Mouse (Mus musculus) liver, embryonic 11.5 days (tissue): ENCODE measurements around the gene Mvp. TPM values are rescaled to one million over a fixed set of nuclear protein-coding genes. Genes with fewer than 3 reads are reported as not detected.

Experiments
- ATAC-seq: fragments of 200-750 bp; cut with Nextera tagmentation; replicated peaks from 2 replicates; pipeline ENCODE4 v1.8.0; 2017; ENCODE audit warnings: moderate number of reproducible peaks, mild to moderate bottlenecking, moderate TSS enrichment, moderate library complexity; ENCODE audit not compliant: low FRiP score
- DNase-seq: peaks from one replicate; pipeline ENCODE4 v3.0.0-alpha.2; 2017; ENCODE audit warnings: low spot score
- H3K27ac ChIP-seq: fragments of 300-500 bp; sonication (generic); 2 replicates; pipeline ENCODE4 v1.5.1; 2014; ENCODE audit warnings: mild to moderate bottlenecking, low read depth, low read length, control low read depth
- H3K27me3 ChIP-seq: fragments of 300-500 bp; sonication (generic); replicated peaks from 2 replicates; pipeline ENCODE4 v1.6.1; 2014; ENCODE audit warnings: low read length, mixed read lengths; ENCODE audit not compliant: control insufficient read depth, insufficient read depth
- H3K36me3 ChIP-seq: fragments of 300-500 bp; sonication (generic); 2 replicates; pipeline ENCODE4 v1.6.1; 2014; ENCODE audit warnings: mild to moderate bottlenecking, low read length, moderate library complexity, mixed read lengths; ENCODE audit not compliant: control insufficient read depth, insufficient read depth
- H3K4me1 ChIP-seq: fragments of 300-500 bp; sonication (generic); replicated peaks from 2 replicates; pipeline ENCODE4 v1.6.1; 2014; ENCODE audit warnings: low read length, mixed read lengths; ENCODE audit not compliant: control insufficient read depth, insufficient read depth
- H3K4me2 ChIP-seq: fragments of 300-500 bp; sonication (generic); 2 replicates; pipeline ENCODE4 v1.6.1; 2014; ENCODE audit warnings: mild to moderate bottlenecking, control low read depth, moderate library complexity
- H3K4me3 ChIP-seq: fragments of 300-500 bp; sonication (generic); 2 replicates; pipeline ENCODE4 v1.5.1; 2014; ENCODE audit warnings: low read depth, low read length, control low read depth
- H3K9ac ChIP-seq: fragments of 300-500 bp; sonication (generic); 2 replicates; pipeline ENCODE4 v1.6.1; 2014; ENCODE audit warnings: low read depth, low read length, control low read depth
- H3K9me3 ChIP-seq: fragments of 300-500 bp; sonication (generic); 2 replicates; pipeline ENCODE4 v1.6.1; 2016; ENCODE audit warnings: low read length, inconsistent platforms, mixed read lengths; ENCODE audit not compliant: control insufficient read depth
- WGBS: fragments of 180-500 bp; shearing (Covaris S2); extraction: QIAGEN DNeasy Blood & Tissue Kit; methylation state at CpG from one replicate; pipeline ENCODE4 v1.1.7; 2014; 5-methylcytosine and 5-hydroxymethylcytosine counted together
- polyA plus RNA-seq: library from polyadenylated mRNA; unstranded; fragments of >200 nt; fragmentation: Nextera tagmentation; extraction: Ambion mirVana; gene quantifications from 2 replicates; pipeline ENCODE4 v1.2.1, GENCODE M21; 2014

The Mvp gene
- polyA plus RNA-seq, 1 experiment from 2014 or later, result 8.3 TPM

GRCm38 (mm10) chr7:127026161-127026600 is 11.8 kb upstream of the Mvp start:
- peak overlapping the region; percentile 99 for H3K4me2 ChIP-seq
- no peaks in the 10 kb centered on the region for H3K9me3 ChIP-seq
- under 1% methylated on average over 32 of the region's 48 CpGs for WGBS
- H3K36me3 ChIP-seq, result peaks cover 48% of the 10 kb centered on the region
- peak overlapping the region; percentile 100 for H3K9ac ChIP-seq
- DNase-seq (peak; percentile 85), ATAC-seq (peak; percentile 46)
- H3K27ac ChIP-seq, result peak overlapping the region; percentile 100
- H3K4me1 ChIP-seq, result peaks cover 47% of the 10 kb centered on the region
- peak overlapping the region; percentile 99 for H3K4me3 ChIP-seq
- no peaks in the 10 kb centered on the region for H3K27me3 ChIP-seq

DNA sequence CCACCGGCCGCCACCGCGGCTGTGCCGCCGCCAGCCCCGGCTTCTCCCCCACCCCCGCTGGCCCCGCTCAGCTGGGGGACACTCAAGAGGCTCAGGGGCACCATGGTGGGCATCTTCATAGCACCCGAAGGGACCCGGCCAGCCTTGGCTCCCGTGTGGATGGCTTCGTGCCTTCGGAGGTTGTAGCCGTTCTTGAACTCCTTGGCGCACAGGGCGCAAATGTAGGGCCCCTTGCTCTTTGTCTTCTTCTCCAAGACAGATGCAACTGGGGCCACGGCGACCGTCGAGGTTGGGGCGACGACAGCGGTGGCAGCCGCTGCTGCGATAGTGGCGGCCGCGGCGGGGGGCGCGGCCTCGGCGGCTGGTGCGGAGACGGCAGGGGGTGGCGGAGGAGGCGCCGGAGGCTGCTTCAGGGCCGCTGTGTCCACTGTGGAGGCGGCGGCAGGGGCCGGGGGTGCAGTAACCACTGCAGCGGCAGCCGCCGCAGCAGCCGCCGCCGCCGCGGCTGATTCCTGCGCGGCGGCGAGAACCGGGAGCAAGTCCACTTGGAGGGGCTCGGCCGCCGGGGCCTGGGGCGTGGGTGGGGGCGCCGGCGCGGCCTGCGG is 11.2 kb upstream of the Mvp start:
- peak overlapping the region; percentile 100 for H3K9ac ChIP-seq
- H3K9me3 ChIP-seq, result no peaks in the 10 kb centered on the region
- no peak for ATAC-seq
- peak overlapping the region; percentile 99 for H3K4me2 ChIP-seq
- H3K27ac ChIP-seq, result peak overlapping the region; percentile 100
- no peaks in the 10 kb centered on the region for H3K27me3 ChIP-seq
- DNase-seq, result no peak
- H3K4me3 ChIP-seq, result peak overlapping the region; percentile 99
- peaks cover 48% of the 10 kb centered on the region for H3K4me1 ChIP-seq
- under 1% methylated on average over 65 of the region's 65 CpGs for WGBS
- peaks cover 43% of the 10 kb centered on the region for H3K36me3 ChIP-seq

DNA sequence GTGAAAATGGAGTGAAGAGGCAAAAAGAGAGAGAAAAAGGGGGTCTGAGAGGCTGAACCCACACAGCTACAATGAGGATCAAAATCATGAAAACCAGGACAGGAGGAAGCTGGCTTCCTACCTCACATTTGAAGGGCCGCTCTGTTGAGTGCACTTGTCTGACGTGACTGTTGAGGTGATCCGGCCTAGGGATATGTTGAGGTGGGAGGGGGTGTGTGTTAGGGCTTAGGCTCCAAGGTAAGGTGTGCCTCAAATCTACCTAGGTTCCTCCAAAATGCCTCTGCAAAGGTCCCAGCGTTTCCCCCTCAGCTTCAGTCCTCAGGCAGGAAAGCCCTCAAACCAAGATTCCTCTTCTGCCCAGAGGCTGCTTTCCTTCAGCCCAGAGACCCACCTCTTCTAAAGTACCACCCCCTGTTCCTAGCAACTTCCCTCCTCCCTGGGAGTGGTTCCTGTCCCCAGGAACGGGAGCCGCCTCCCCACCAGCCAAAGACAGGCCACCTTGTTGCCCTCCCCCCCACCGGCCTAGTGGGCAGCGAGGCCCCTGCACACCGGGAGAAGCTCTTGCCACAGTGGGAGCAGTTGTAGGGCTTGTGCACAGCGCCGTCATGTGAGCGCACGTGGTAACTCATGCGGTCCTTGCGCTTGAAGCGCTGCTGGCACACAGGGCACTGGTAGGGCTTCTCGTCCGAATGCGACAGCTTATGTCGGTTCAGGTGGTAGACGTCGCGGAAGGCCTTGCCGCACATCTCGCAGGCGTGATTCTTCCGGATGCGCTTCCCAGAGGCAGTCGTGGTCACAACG is 10.5 kb upstream of the Mvp start:
- Histone ChIP-seq H3K27ac (peak overlapping the region; percentile 100), H3K4me1 (peaks cover 54% of the 10 kb centered on the region), H3K36me3 (peaks cover 43% of the 10 kb centered on the region), H3K4me2 (peak overlapping the region; percentile 99), H3K9me3 (no peaks in the 10 kb centered on the region), H3K9ac (peak overlapping the region; percentile 100), H3K4me3 (peak overlapping the region; percentile 99), H3K27me3 (no peaks in the 10 kb centered on the region)
- WGBS, result under 1% methylated on average over 30 of the region's 30 CpGs
- peak; percentile 42 for ATAC-seq
- DNase-seq, result peak; percentile 80

GRCm38 (mm10) chr7:127023896-127024690 is 9.7 kb upstream of the Mvp start:
- peak overlapping the region; percentile 100 for H3K27ac ChIP-seq
- H3K9me3 ChIP-seq, result no peaks in the 10 kb centered on the region
- WGBS, result 25% methylated on average over 19 of the region's 19 CpGs
- H3K27me3 ChIP-seq, result no peaks in the 10 kb centered on the region
- ATAC-seq (no peak), DNase-seq (no peak)
- peaks cover 39% of the 10 kb centered on the region for H3K36me3 ChIP-seq
- H3K9ac ChIP-seq, result peak overlapping the region; percentile 100
- H3K4me1 ChIP-seq, result peaks cover 60% of the 10 kb centered on the region
- peak overlapping the region; percentile 99 for H3K4me3 ChIP-seq
- H3K4me2 ChIP-seq, result peak overlapping the region; percentile 99

DNA sequence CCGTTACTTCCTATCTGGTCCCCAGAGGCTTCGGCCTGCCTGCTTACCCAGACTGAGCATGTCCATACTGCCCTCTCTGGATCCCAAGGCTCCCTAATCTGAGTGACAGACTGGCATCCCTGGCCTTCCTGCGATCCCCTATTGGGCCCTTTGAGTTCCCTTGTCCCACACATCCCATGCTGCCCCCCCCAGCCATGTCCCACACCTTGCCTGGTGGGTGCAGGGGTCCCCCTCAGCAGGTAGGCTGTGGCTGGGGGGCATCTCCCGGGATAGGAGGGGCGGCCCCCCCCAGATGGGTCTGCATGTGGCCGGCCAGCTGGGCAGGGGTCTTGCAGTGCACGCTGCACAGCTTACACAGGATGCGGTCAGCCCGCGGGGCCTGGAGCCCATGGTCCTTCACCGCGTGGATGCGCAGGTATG is 8.9 kb upstream of the Mvp start:
- Histone ChIP-seq H3K9me3 (no peaks in the 10 kb centered on the region), H3K27me3 (no peaks in the 10 kb centered on the region), H3K27ac (peak overlapping the region; percentile 38), H3K4me3 (peak overlapping the region; percentile 99), H3K4me1 (peaks cover 59% of the 10 kb centered on the region), H3K4me2 (peak overlapping the region; percentile 99), H3K9ac (peak overlapping the region; percentile 100), H3K36me3 (peaks cover 35% of the 10 kb centered on the region)
- ATAC-seq (no peak), DNase-seq (no peak)
- 83% methylated on average over 13 of the region's 13 CpGs for WGBS

DNA sequence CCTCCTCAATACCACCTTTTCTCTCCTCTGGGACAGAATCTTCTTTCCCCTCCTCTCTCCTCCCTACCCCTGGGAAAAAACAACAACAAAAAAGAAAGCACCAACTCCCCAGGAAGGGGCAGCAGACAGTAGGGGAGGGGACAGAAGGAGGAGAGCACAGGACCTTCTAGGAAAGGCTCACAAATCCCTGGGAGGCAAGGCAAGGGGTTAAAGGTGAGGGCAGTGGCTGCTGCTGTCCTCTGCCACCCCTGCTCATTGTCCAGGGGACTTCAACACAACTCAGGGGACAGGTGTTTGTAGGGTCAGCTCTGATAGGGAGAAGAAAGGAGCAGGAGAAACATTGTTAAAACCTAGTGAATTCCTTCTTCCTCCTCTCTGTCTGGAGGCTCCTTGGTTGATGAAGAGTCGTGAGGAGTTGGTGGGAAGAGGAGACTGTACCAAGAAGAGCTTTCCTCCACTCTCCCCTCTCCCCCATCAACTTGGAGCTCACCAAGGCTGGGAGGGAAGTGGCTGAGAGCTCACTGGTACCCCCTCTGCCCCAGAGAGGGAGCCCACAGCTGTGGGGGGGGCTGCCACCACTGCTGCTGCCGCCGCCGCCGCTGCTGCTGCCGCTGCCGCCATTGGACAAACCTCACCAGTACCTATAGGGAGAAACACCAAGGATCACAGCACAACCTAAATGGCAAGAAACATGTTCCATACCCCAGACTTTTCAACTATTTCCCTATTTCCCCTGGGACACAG is 8.3 kb upstream of the Mvp start:
- Histone ChIP-seq H3K4me2 (peak overlapping the region; percentile 99), H3K9me3 (no peaks in the 10 kb centered on the region), H3K27me3 (no peaks in the 10 kb centered on the region), H3K36me3 (peaks cover 32% of the 10 kb centered on the region), H3K4me1 (peaks cover 57% of the 10 kb centered on the region), H3K27ac (peak overlapping the region; percentile 16; the same call in 1 of the 2 replicates), H3K9ac (peak overlapping the region; percentile 100), H3K4me3 (peak overlapping the region; percentile 99)
- ATAC-seq (no peak), DNase-seq (no peak)
- WGBS, result 89% methylated on average over 7 of the region's 7 CpGs

DNA sequence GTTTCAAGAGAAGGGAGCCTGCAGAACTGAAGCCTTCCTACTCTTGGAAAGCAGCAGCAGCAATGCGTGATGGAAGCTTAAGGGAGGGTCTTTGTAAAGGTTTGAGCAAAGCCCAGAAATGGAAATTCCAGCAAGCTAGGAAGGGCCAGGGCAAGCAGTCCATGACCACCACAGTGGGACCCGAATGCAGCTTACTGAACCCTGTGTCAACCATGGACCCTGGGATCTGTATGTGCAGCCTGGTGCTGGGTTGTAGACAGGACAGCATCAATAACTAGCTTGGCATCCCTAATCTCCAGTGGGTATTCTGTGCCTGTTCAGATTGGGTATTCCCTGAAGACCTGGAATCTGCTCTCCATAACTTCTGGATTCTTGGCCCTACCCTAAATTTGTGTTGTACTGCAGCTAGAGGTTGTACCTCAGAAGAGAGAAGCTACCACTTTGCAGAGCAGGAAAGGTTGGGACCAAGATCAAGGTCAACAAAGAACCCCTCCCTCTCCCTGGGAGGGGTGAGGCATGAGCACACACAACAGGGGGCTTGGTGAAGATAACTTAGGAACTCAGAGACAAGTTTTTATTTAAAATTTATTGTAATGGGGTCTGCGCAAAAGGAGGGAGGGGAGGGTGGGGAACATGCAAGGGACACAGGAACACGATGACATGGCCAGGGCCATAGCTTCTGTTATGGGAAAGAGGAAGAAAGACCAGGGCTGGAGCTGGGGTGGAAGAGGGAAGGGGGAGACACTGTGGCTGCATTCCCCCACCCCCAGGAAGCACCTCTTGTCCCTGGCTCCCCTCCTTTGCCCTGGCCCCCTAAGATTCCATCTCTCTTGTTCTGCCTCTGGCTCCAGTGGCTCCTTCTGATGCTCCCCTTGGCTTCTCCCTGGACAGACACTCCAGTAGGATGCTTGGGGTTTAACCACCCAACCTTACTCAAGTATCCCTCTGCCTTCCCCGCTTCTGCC is 7.4 kb upstream of the Mvp start:
- H3K4me3 ChIP-seq, result peak overlapping the region; percentile 45
- ATAC-seq (no peak), DNase-seq (no peak)
- H3K27ac ChIP-seq, result peak overlapping the region; percentile 64; the same call in 1 of the 2 replicates
- no peaks in the 10 kb centered on the region for H3K27me3 ChIP-seq
- H3K36me3 ChIP-seq, result peaks cover 31% of the 10 kb centered on the region
- 45% methylated on average over 5 of the region's 5 CpGs for WGBS
- peak overlapping the region; percentile 99 for H3K4me2 ChIP-seq
- H3K9ac ChIP-seq, result peak overlapping the region; percentile 59
- H3K9me3 ChIP-seq, result no peaks in the 10 kb centered on the region
- H3K4me1 ChIP-seq, result peaks cover 57% of the 10 kb centered on the region
